Mouse (Mus musculus): ENCODE results near the gene Ccl5. TPM values are rescaled to one million over a fixed set of nuclear protein-coding genes. Genes with fewer than 3 reads are reported as not detected.
A peak's percentile ranks its signal among the peaks of the same experiment; 100 is the strongest.

Gene Ccl5
- total RNA-seq, 2 experiments from 2014 or later: not detected

GRCm38 (mm10) chr11:83538705-83539314 is 8.5 kb upstream of the Ccl5 start:
- DNase-seq: no peak

- DNase-seq: no peak
Measured at GRCm38 (mm10) chr11:83536831-83537230, 6.5 kb upstream of the Ccl5 start.

- DNase-seq: peak; percentile 34 to 56
Measured at GRCm38 (mm10) chr11:83534609-83535423, 4.5 kb upstream of the Ccl5 start.

- no peak for DNase-seq
Measured at GRCm38 (mm10) chr11:83534143-83534542, 3.8 kb upstream of the Ccl5 start.

- DNase-seq: no peak
Measured at GRCm38 (mm10) chr11:83533192-83533591, 2.9 kb upstream of the Ccl5 start.

- DNase-seq: no peak
Measured at GRCm38 (mm10) chr11:83529024-83529423, 1.3 kb downstream of the Ccl5 start.

GRCm38 (mm10) chr11:83522075-83522474 is 8.2 kb downstream of the Ccl5 start, which contains the start of gene Heatr9:
Heatr9 (minus strand) TSS chr11:83522175.
- no peak for DNase-seq

GRCm38 (mm10) chr11:83518371-83518770 is 11.9 kb downstream of the Ccl5 start:
- DNase-seq: no peak

- no peak for DNase-seq
Measured at GRCm38 (mm10) chr11:83517153-83517552, 13.2 kb downstream of the Ccl5 start.

- DNase-seq: no peak
Measured at GRCm38 (mm10) chr11:83509521-83509920, 20.8 kb downstream of the Ccl5 start.

GRCm38 (mm10) chr11:83504308-83504707 is 26.0 kb downstream of the Ccl5 start:
- DNase-seq: no peak

- no peak for DNase-seq
Measured at GRCm38 (mm10) chr11:83495571-83495970, 34.7 kb downstream of the Ccl5 start.

GRCm38 (mm10) chr11:83491488-83491887 is 38.8 kb downstream of the Ccl5 start:
- no peak for DNase-seq

Other genes starting within 250 kb of the Ccl5 start
- not detected for gene Slfn14, start 243.8 kb downstream of the Ccl5 start, total RNA-seq (2021)
- gene Ap2b1, start 231.5 kb downstream of the Ccl5 start, total RNA-seq (2021): 100 to 1,000 TPM; 329 to 361 TPM
- gene Pex12, start 227.9 kb downstream of the Ccl5 start, total RNA-seq (2021): 1 to 10 TPM; 7.9 to 9.9 TPM
- gene Rasl10b, start 121.4 kb downstream of the Ccl5 start, total RNA-seq (2021): 100 to 1,000 TPM; 223 to 227 TPM
- under 1 TPM; 0.12 to 0.15 TPM for gene Gas2l2, start 101.1 kb downstream of the Ccl5 start, total RNA-seq (2021)
- gene 1700020L24Rik, start 92.8 kb downstream of the Ccl5 start, total RNA-seq (2021): not detected
- gene Mmp28, start 67.4 kb downstream of the Ccl5 start, total RNA-seq (2021): 1 to 10 TPM; 2.9 to 4.0 TPM
- 10 to 100 TPM; 75.0 to 77.4 TPM for gene Taf15, start 57.4 kb downstream of the Ccl5 start, total RNA-seq (2021)
- not detected for gene Heatr9, start 8.3 kb downstream of the Ccl5 start, total RNA-seq (2021)
- gene Ccl9, start 48.1 kb upstream of the Ccl5 start, total RNA-seq (2021): 1 to 10 TPM; 4.6 to 5.2 TPM
- gene Ccl6, start 62.6 kb upstream of the Ccl5 start, total RNA-seq (2021): 1 to 10 TPM in 1 of 2 experiments, under 1 TPM in 1; 0.82 to 2.0 TPM
- not detected for gene Rpl9-ps1, start 115.1 kb upstream of the Ccl5 start, total RNA-seq (2021)
- not detected for gene Ccl3, start 118.8 kb upstream of the Ccl5 start, total RNA-seq (2021)
- not detected for gene Ccl4, start 132.1 kb upstream of the Ccl5 start, total RNA-seq (2021)
- gene Wfdc17, start 173.5 kb upstream of the Ccl5 start, total RNA-seq (2021): under 1 TPM in 1 of 2 experiments, not detected in 1; 0.81 TPM
- gene Wfdc18, start 178.5 kb upstream of the Ccl5 start, total RNA-seq (2021): not detected
- not detected for gene Wfdc21, start 216.4 kb upstream of the Ccl5 start, total RNA-seq (2021)
- 10 to 100 TPM; 15.8 to 17.7 TPM for gene Heatr6, start 223.2 kb upstream of the Ccl5 start, total RNA-seq (2021)

Data from layer of hippocampus, postnatal 36 days (tissue).